Mouse (Mus musculus) liver, embryonic 13.5 days (tissue): ENCODE data around the gene Gas2l3. TPM values are rescaled to one million over a fixed set of nuclear protein-coding genes. Genes with fewer than 3 reads are reported as not detected.

ENCODE experiments used
- ATAC-seq: fragments of 200-750 bp; cut with Nextera tagmentation; 2 replicates; pipeline ENCODE4 v1.8.0; 2017; ENCODE audit warnings: low read depth, mild to moderate bottlenecking, moderate number of reproducible peaks, moderate library complexity
- DNase-seq: peaks from one replicate; pipeline ENCODE4 v3.0.0; 2022
- H3K27ac ChIP-seq: fragments of 300-500 bp; sonication (generic); 2 replicates; pipeline ENCODE4 v1.5.1; 2015; ENCODE audit warnings: moderate library complexity, mild to moderate bottlenecking, inconsistent platforms
- H3K27me3 ChIP-seq: fragments of 300-500 bp; sonication (generic); 2 replicates; pipeline ENCODE4 v1.6.1; 2015; ENCODE audit warnings: mild to moderate bottlenecking, inconsistent platforms
- H3K36me3 ChIP-seq: fragments of 300-500 bp; sonication (generic); 2 replicates; pipeline ENCODE4 v1.6.1; 2015; ENCODE audit warnings: mild to moderate bottlenecking, inconsistent platforms
- H3K4me1 ChIP-seq: fragments of 300-500 bp; sonication (generic); replicated peaks from 2 replicates; pipeline ENCODE4 v1.6.1; 2015; ENCODE audit warnings: inconsistent platforms
- H3K4me2 ChIP-seq: fragments of 300-500 bp; sonication (generic); 2 replicates; pipeline ENCODE4 v1.6.1; 2015; ENCODE audit warnings: inconsistent platforms, mild to moderate bottlenecking, moderate library complexity
- H3K4me3 ChIP-seq: fragments of 300-500 bp; sonication (generic); replicated peaks from 2 replicates; pipeline ENCODE4 v1.5.1; 2015; ENCODE audit warnings: mild to moderate bottlenecking, inconsistent platforms
- H3K9ac ChIP-seq: fragments of 300-500 bp; sonication (generic); 2 replicates; pipeline ENCODE4 v1.6.1; 2015; ENCODE audit warnings: mild to moderate bottlenecking, inconsistent platforms
- H3K9me3 ChIP-seq: fragments of 300-500 bp; sonication (generic); replicated peaks from 2 replicates; pipeline ENCODE4 v1.6.1; 2016; ENCODE audit warnings: inconsistent platforms
- WGBS: fragments of 180-500 bp; shearing (Covaris S2); methylation state at CpG from one replicate; pipeline ENCODE4 v1.1.7; 2015; ENCODE audit not compliant: insufficient replicate concordance; 5-methylcytosine and 5-hydroxymethylcytosine counted together
- polyA plus RNA-seq: library from polyadenylated mRNA; unstranded; fragments of >200 nt; fragmentation: Nextera tagmentation; extraction: Ambion mirVana; gene quantifications from 2 replicates; pipeline ENCODE4 v1.2.1, GENCODE M21; 2015

Gas2l3 gene
- polyA plus RNA-seq, 1 experiment from 2014 or later = 5.0 TPM

- no peak overlapping the region for H3K9ac ChIP-seq
- H3K4me3 ChIP-seq = no peak overlapping the region
- no peaks in the 10 kb centered on the region for H3K4me1 ChIP-seq
- H3K4me2 ChIP-seq = no peak overlapping the region
- H3K9me3 ChIP-seq = 0 out of 2 replicates have a peak, but pooled peaks cover 5% of the 10 kb centered on the region
- 60% methylated on average over 7 of the region's 7 CpGs for WGBS
- H3K27ac ChIP-seq = no peak overlapping the region
- H3K27me3 ChIP-seq = no peaks in the 10 kb centered on the region
- ATAC-seq (no peak), DNase-seq (no peak)
- peaks cover 5% of the 10 kb centered on the region; the same call in 1 of the 2 replicates for H3K36me3 ChIP-seq
Measured at GRCm38 (mm10) chr10:89470596-89471353, 27.0 kb upstream of the Gas2l3 start.

- Histone ChIP-seq H3K27me3 (no peaks in the 10 kb centered on the region), H3K9ac (no peak overlapping the region), H3K4me1 (0 out of 2 replicates have a peak, but pooled peaks cover 8% of the 10 kb centered on the region), H3K9me3 (0 out of 2 replicates have a peak, but pooled peaks cover 2% of the 10 kb centered on the region), H3K4me3 (no peak overlapping the region), H3K4me2 (no peak overlapping the region), H3K36me3 (0 out of 2 replicates have a peak, but pooled peaks cover 2% of the 10 kb centered on the region), H3K27ac (no peak overlapping the region)
- WGBS = 49% methylated on average over 4 of the region's 4 CpGs
- ATAC-seq (no peak), DNase-seq (no peak)
Measured at GRCm38 (mm10) chr10:89464760-89465405, 21.1 kb upstream of the Gas2l3 start.

DNA sequence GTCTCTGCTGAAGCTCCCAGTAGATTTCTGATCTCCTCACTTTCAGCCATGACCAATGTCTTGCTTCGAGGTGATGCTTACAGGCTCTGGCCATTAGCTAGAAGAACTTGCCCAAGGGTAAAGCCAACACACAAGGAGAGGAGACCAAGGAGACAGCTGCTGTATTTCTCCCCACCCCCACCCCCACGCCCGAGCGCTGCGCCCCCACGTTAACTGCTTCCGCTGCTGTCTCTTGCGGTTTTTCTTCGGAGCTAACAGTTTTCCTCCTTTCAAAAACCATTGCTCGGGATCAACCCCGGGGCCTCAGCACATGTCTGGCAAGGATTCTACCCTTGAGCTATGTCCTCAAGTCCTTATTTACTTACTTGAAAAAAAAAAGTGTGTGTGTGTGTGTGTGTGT lies 19.1 kb upstream of the Gas2l3 start:
- DNase-seq (no peak), ATAC-seq (no peak)
- Histone ChIP-seq H3K27me3 (no peaks in the 10 kb centered on the region), H3K4me3 (no peak overlapping the region), H3K4me1 (peaks cover 15% of the 10 kb centered on the region; the same call in 1 of the 2 replicates), H3K9me3 (no peaks in the 10 kb centered on the region), H3K9ac (no peak overlapping the region), H3K36me3 (no peaks in the 10 kb centered on the region), H3K4me2 (no peak overlapping the region), H3K27ac (no peak overlapping the region)
- WGBS = 67% methylated on average over 11 of the region's 11 CpGs

- H3K4me1 ChIP-seq = peaks cover 15% of the 10 kb centered on the region; the same call in 1 of the 2 replicates
- H3K27me3 ChIP-seq = no peaks in the 10 kb centered on the region
- ATAC-seq = peak; percentile 54
- H3K9me3 ChIP-seq = no peaks in the 10 kb centered on the region
- WGBS = 16% methylated on average over 14 of the region's 14 CpGs
- H3K36me3 ChIP-seq = no peaks in the 10 kb centered on the region
- peak; percentile 52 for DNase-seq
- H3K4me2 ChIP-seq = peak overlapping the region; percentile 32
- H3K27ac ChIP-seq = no peak overlapping the region
- no peak overlapping the region for H3K4me3 ChIP-seq
- H3K9ac ChIP-seq = no peak overlapping the region
Measured at GRCm38 (mm10) chr10:89461856-89462507, 18.2 kb upstream of the Gas2l3 start.

DNA sequence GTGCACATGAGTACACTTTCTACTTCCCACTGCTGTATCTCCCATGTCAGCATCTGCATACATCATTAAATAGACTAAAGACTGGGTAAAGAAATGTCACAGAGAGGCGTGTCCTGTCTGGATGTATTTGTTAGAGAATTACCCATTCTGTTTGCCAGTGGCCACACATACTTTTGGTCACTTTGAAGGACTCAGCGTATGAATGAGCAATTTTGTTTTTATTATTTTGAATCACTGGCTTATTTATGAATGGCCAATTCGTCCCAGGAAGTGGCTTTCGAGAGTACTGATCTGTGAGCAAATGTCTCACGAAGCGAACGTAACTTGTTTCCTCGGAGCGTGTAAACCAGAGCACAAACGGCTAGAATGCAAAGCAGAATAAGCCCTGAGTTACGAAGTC lies 17.2 kb upstream of the Gas2l3 start:
- H3K4me3 ChIP-seq = no peak overlapping the region
- H3K27me3 ChIP-seq = no peaks in the 10 kb centered on the region
- no peaks in the 10 kb centered on the region for H3K36me3 ChIP-seq
- no peak overlapping the region for H3K4me2 ChIP-seq
- H3K9ac ChIP-seq = no peak overlapping the region
- 82% methylated on average over 11 of the region's 11 CpGs for WGBS
- DNase-seq (no peak), ATAC-seq (no peak)
- peaks cover 15% of the 10 kb centered on the region; the same call in 1 of the 2 replicates for H3K4me1 ChIP-seq
- no peak overlapping the region for H3K27ac ChIP-seq
- no peaks in the 10 kb centered on the region for H3K9me3 ChIP-seq

DNA sequence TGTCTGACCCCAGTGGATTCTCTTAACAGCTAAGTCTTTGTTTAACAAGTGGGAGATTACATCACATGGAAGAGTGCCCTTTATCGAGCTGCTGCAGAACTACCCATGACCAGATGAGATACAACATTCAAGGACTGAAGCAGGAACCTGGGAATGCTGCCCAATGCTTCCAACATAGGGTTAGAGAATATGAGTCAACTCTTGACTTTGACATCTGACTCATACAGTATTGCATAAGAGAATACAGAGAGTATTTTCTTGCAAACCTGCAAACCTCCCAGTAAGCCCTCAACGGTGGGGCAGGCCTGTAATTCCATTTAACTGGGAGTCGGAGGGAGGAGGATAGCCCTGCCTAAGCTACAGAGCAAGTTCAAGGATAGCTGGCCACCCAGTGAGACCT lies 15.0 kb upstream of the Gas2l3 start:
- DNase-seq (no peak), ATAC-seq (peak; percentile 56)
- Histone ChIP-seq H3K9ac (no peak overlapping the region), H3K27me3 (no peaks in the 10 kb centered on the region), H3K4me3 (no peak overlapping the region), H3K9me3 (no peaks in the 10 kb centered on the region), H3K36me3 (no peaks in the 10 kb centered on the region), H3K27ac (no peak overlapping the region), H3K4me2 (no peak overlapping the region), H3K4me1 (peaks cover 18% of the 10 kb centered on the region)
- WGBS = 58% methylated on average over 3 of the region's 3 CpGs

GRCm38 (mm10) chr10:89453794-89454193 lies 10.0 kb upstream of the Gas2l3 start:
- no peaks in the 10 kb centered on the region for H3K36me3 ChIP-seq
- H3K4me2 ChIP-seq = no peak overlapping the region
- ATAC-seq (no peak), DNase-seq (no peak)
- no peak overlapping the region for H3K4me3 ChIP-seq
- no peaks in the 10 kb centered on the region for H3K9me3 ChIP-seq
- peaks cover 8% of the 10 kb centered on the region; the same call in 1 of the 2 replicates for H3K4me1 ChIP-seq
- 31% methylated on average over 3 of the region's 3 CpGs for WGBS
- no peak overlapping the region for H3K27ac ChIP-seq
- no peaks in the 10 kb centered on the region for H3K27me3 ChIP-seq
- H3K9ac ChIP-seq = no peak overlapping the region

- DNase-seq (no peak), ATAC-seq (no peak)
- Histone ChIP-seq H3K4me3 (no peak overlapping the region), H3K27ac (no peak overlapping the region), H3K4me1 (peaks cover 8% of the 10 kb centered on the region; the same call in 1 of the 2 replicates), H3K4me2 (peak overlapping the region; percentile 27; the same call in 1 of the 2 replicates), H3K36me3 (no peaks in the 10 kb centered on the region), H3K27me3 (no peaks in the 10 kb centered on the region), H3K9ac (no peak overlapping the region), H3K9me3 (no peaks in the 10 kb centered on the region)
- 26% methylated on average over 15 of the region's 15 CpGs for WGBS
Measured at GRCm38 (mm10) chr10:89453068-89453641, 9.4 kb upstream of the Gas2l3 start.

DNA sequence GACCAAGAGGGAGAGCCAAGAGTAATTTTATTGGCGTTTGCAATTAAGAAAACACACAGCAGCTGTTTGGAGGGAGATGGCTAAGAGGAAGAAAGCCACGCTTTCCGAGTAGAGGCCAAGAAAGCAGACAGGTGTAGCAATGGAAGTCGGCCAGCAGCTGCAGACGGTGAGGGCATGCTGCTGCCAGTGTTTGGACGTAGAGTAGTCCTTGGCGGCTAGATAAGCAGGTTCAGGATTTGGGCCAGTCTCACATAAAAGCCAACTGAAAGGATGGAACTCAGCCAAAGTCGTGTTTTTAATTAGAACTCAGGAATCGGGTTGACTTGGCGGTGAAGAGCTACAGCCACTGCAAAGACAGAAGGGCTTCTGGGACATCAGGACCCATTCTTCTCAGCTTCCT lies 6.6 kb upstream of the Gas2l3 start:
- Histone ChIP-seq H3K9ac (no peak overlapping the region), H3K36me3 (no peaks in the 10 kb centered on the region), H3K27ac (no peak overlapping the region), H3K4me3 (no peak overlapping the region), H3K9me3 (no peaks in the 10 kb centered on the region), H3K4me2 (no peak overlapping the region), H3K4me1 (peaks cover 8% of the 10 kb centered on the region; the same call in 1 of the 2 replicates), H3K27me3 (no peaks in the 10 kb centered on the region)
- no peak for DNase-seq
- WGBS = 65% methylated on average over 10 of the region's 10 CpGs
- ATAC-seq = no peak

- 29% methylated on average over 3 of the region's 3 CpGs for WGBS
- Histone ChIP-seq H3K4me1 (peaks cover 29% of the 10 kb centered on the region), H3K4me3 (peak overlapping the region; percentile 83), H3K4me2 (peak overlapping the region; percentile 86), H3K36me3 (peaks cover 12% of the 10 kb centered on the region; the same call in 1 of the 2 replicates), H3K27ac (peak overlapping the region; percentile 70), H3K9ac (peak overlapping the region; percentile 81), H3K9me3 (no peaks in the 10 kb centered on the region), H3K27me3 (no peaks in the 10 kb centered on the region)
- ATAC-seq (no peak), DNase-seq (no peak)
Measured at GRCm38 (mm10) chr10:89444381-89444780, 614 bp upstream of the Gas2l3 start.

GRCm38 (mm10) chr10:89443115-89443622 lies 598 bp downstream of the Gas2l3 start:
- Histone ChIP-seq H3K9ac (peak overlapping the region; percentile 81), H3K4me3 (peak overlapping the region; percentile 83), H3K27me3 (no peaks in the 10 kb centered on the region), H3K9me3 (no peaks in the 10 kb centered on the region), H3K4me2 (peak overlapping the region; percentile 86), H3K4me1 (peaks cover 33% of the 10 kb centered on the region), H3K27ac (peak overlapping the region; percentile 73), H3K36me3 (peaks cover 13% of the 10 kb centered on the region; the same call in 1 of the 2 replicates)
- under 1% methylated on average over 17 of the region's 17 CpGs for WGBS
- DNase-seq (no peak), ATAC-seq (peak; percentile 44)
